Mouse (Mus musculus): ENCODE measurements around the gene Tmem239.
A peak's percentile ranks its signal among the peaks of the same experiment; 100 is the strongest.

Tmem239 gene

GRCm38 (mm10) chr2:130451086-130451726 is 44.9 kb downstream of the Tmem239 start:
- no peak for DNase-seq

- no peak for DNase-seq
These were observed 45.4 kb downstream of the Tmem239 start for GRCm38 (mm10) chr2:130451727-130452090.

- DNase-seq, result no peak
These were observed 46.0 kb downstream of the Tmem239 start for GRCm38 (mm10) chr2:130452266-130452665.

- DNase-seq, result no peak
These were observed 47.1 kb downstream of the Tmem239 start for GRCm38 (mm10) chr2:130453421-130453820.

- peak; percentile 38 for DNase-seq
These were observed 48.6 kb downstream of the Tmem239 start for GRCm38 (mm10) chr2:130454748-130455370.
